Mouse (Mus musculus) liver, embryonic 16.5 days (tissue): ENCODE measurements around the gene Pds5b. TPM values are rescaled to one million over a fixed set of nuclear protein-coding genes. Genes with fewer than 3 reads are reported as not detected.
"Not testable (repeated sequence)": the region's sequence is repeated elsewhere in the genome, so short reads cannot be mapped to it uniquely, and the experiment has no call there.

Experiments
- ATAC-seq: fragments of 200-750 bp; cut with Nextera tagmentation; 2 replicates; pipeline ENCODE4 v1.8.0; 2017; ENCODE audit warnings: low read depth, mild to moderate bottlenecking, moderate number of reproducible peaks, moderate library complexity
- H3K27ac ChIP-seq: fragments of 300-500 bp; sonication (generic); 2 replicates; pipeline ENCODE4 v1.5.1; 2014; ENCODE audit warnings: mild to moderate bottlenecking, low read length
- H3K27me3 ChIP-seq: fragments of 300-500 bp; sonication (generic); 2 replicates; pipeline ENCODE4 v1.6.1; 2014; ENCODE audit warnings: low read depth, low read length, mixed read lengths; ENCODE audit not compliant: control insufficient read depth, insufficient read depth
- H3K36me3 ChIP-seq: fragments of 300-500 bp; sonication (generic); 2 replicates; pipeline ENCODE4 v1.6.1; 2014; ENCODE audit warnings: mild to moderate bottlenecking; ENCODE audit not compliant: control insufficient read depth, insufficient read depth
- H3K4me1 ChIP-seq: fragments of 300-500 bp; sonication (generic); 2 replicates; pipeline ENCODE4 v1.6.1; 2014; ENCODE audit warnings: low read depth, low read length, mixed read lengths; ENCODE audit not compliant: control insufficient read depth
- H3K4me2 ChIP-seq: fragments of 300-500 bp; sonication (generic); 2 replicates; pipeline ENCODE4 v1.6.1; 2014; ENCODE audit warnings: low read depth, low read length, mixed read lengths
- H3K4me3 ChIP-seq: fragments of 300-500 bp; sonication (generic); 2 replicates; pipeline ENCODE4 v1.5.1; 2014; ENCODE audit warnings: low read depth, mild to moderate bottlenecking, low read length
- H3K9ac ChIP-seq: fragments of 300-500 bp; sonication (generic); 2 replicates; pipeline ENCODE4 v1.6.1; 2014; ENCODE audit warnings: low read depth, low read length
- H3K9me3 ChIP-seq: fragments of 300-500 bp; sonication (generic); replicated peaks from 2 replicates; pipeline ENCODE4 v1.6.1; 2016; ENCODE audit warnings: low read length; ENCODE audit not compliant: control insufficient read depth
- WGBS: fragments of 180-500 bp; shearing (Covaris S2); extraction: QIAGEN DNeasy Blood & Tissue Kit; methylation state at CpG from one replicate; pipeline ENCODE4 v1.1.7; 2014; ENCODE audit not compliant: insufficient replicate concordance; 5-methylcytosine and 5-hydroxymethylcytosine counted together
- polyA plus RNA-seq: library from polyadenylated mRNA; unstranded; fragments of >200 nt; fragmentation: Nextera tagmentation; extraction: Ambion mirVana; gene quantifications from 2 replicates; pipeline ENCODE4 v1.2.1, GENCODE M21; 2015

Gene Pds5b
- polyA plus RNA-seq, 1 experiment from 2014 or later = 8.5 TPM

DNA sequence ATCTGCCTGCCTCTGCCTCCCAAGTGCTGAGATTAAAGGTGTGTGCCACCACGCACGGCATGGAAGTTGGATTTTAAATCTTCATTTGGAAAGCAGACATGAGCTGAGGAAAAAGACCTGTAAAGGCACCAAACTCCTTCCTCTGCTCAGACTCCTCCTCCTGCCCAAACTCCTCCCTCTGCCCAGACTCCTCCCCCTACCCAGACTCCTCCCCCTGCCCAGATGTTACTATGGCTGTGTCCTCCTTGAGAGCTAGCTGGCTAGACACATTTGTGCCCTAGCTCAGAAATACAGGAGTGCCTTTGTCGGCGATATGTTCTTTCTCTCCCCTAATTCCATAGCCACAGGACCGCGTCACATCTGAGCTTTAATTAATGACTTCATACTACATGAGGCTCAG, 172.4 kb downstream of the Pds5b start:
- H3K9me3 ChIP-seq = no peaks in the 10 kb centered on the region
- ATAC-seq = no peak
- no peak overlapping the region for H3K4me2 ChIP-seq
- no peak overlapping the region for H3K9ac ChIP-seq
- 81% methylated on average over 6 of the region's 6 CpGs for WGBS
- H3K4me1 ChIP-seq = no peaks in the 10 kb centered on the region
- no peaks in the 10 kb centered on the region for H3K27me3 ChIP-seq
- no peak overlapping the region for H3K27ac ChIP-seq
- H3K36me3 ChIP-seq = no peaks in the 10 kb centered on the region
- no peak overlapping the region for H3K4me3 ChIP-seq

DNA sequence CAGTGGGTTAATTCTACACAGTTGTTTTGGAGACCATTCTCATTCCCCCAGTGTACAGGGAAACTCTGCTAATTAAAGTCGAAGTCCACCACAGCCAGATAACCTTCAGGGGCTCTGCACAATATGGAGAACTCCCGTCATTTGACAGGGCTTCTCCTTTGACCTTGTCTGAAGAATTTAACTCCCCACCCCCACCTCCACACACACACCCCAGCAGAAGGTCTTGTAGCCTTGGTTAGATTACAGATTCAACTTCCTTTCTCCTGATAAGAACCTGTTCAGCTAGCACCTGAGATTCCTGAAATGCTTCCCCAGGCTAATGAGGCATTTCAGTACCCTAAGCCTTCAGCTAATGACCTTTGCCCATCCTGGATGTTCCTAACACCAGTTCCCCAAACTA, 177.3 kb downstream of the Pds5b start:
- Histone ChIP-seq H3K4me2 (no peak overlapping the region), H3K9me3 (no peaks in the 10 kb centered on the region), H3K27ac (no peak overlapping the region), H3K4me1 (no peaks in the 10 kb centered on the region), H3K9ac (no peak overlapping the region), H3K36me3 (no peaks in the 10 kb centered on the region), H3K27me3 (no peaks in the 10 kb centered on the region), H3K4me3 (no peak overlapping the region)
- 33% methylated on average over 2 of the region's 2 CpGs for WGBS
- no peak for ATAC-seq

DNA sequence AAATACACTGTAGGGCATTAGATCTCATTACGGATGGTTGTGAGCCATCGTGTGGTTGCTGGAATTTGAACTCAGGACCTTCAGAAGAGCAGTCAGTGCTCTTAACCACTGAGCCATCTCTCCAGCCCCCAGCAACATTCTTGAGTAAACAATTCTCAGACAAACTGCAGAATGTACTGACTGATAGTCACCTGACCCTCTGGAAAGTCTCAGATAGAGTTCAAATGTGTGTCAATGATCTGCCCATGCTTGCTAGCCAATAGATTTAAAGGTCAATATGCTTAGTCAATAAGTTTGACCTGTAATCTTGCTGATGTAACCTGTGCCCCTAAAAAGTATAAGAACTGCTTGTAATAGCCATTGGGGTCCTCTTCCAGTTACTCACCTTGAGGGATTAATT, 178.6 kb downstream of the Pds5b start:
- H3K4me2 ChIP-seq, H3K36me3 ChIP-seq, H3K4me1 ChIP-seq, H3K4me3 ChIP-seq, H3K27me3 ChIP-seq, H3K9me3 ChIP-seq, H3K27ac ChIP-seq, H3K9ac ChIP-seq: not testable (repeated sequence)
- peak; percentile 59 for ATAC-seq
- 72% methylated on average over 2 of the region's 2 CpGs for WGBS

DNA sequence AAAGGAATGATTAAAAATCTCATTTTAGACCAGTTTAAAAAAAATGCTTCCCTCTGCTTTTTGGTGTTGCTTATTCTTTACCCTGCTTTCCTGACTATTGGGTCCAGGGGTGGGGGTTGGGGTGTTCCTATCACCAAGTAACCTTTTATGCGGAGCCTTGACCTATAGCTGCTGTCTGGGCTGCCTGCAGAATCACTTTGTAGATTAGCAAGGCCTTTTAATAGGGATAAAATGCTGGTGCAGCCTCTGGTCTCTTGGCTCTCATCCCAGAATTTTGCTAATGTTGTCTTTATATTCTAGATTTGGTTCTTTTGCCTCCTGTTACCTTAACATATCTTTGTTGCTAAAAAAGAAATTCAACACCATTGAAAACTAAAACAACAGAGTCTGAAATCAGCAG, 181.0 kb downstream of the Pds5b start:
- WGBS = 35% methylated on average over 1 of the region's 1 CpGs
- ATAC-seq = peak; percentile 21; the same call in 1 of the 2 replicates
- Histone ChIP-seq H3K27ac (no peak overlapping the region), H3K4me1 (no peaks in the 10 kb centered on the region), H3K4me3 (no peak overlapping the region), H3K27me3 (no peaks in the 10 kb centered on the region), H3K9ac (no peak overlapping the region), H3K36me3 (no peaks in the 10 kb centered on the region), H3K9me3 (no peaks in the 10 kb centered on the region), H3K4me2 (no peak overlapping the region)

DNA sequence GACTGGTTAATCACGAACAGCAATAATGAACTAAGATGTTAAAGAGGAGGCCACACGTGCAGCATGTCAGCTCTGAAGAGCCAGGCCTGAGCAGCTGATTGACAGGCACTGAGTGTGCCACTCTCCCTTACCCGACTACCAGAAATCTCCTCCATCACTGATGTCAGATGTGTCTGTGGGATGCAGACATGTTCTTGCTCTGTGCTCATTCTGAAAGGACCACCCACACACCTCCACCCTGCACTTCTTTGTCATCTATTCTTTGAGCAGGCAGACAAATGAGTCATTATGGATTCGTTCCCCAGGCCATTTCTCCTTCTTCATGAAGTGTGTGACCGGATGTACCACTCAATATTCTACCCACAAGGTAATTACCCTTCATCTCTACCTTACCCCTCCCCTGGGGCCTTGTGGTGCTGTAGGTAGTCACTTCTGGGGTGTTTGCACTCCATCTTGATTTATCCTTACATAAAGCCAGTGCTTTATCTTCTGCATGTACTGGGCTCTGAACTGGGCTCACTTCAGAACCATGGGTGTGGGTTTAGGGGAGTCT, 186.2 kb downstream of the Pds5b start:
- Histone ChIP-seq H3K4me3 (no peak overlapping the region), H3K9ac (no peak overlapping the region), H3K27ac (no peak overlapping the region), H3K4me2 (no peak overlapping the region), H3K9me3 (no peaks in the 10 kb centered on the region), H3K27me3 (no peaks in the 10 kb centered on the region), H3K4me1 (no peaks in the 10 kb centered on the region), H3K36me3 (no peaks in the 10 kb centered on the region)
- no peak for ATAC-seq
- WGBS = 58% methylated on average over 5 of the region's 5 CpGs

Other genes with a start within 250 kb of the Pds5b start
- gene Zar1l, start 155.6 kb upstream of the Pds5b start, polyA plus RNA-seq = not detected in 2 replicates
- gene Brca2, start 151.1 kb upstream of the Pds5b start, polyA plus RNA-seq = 17.0 and 17.1 TPM in 2 replicates
- gene N4bp2l1, start 76.6 kb upstream of the Pds5b start, polyA plus RNA-seq = 17.4 and 17.7 TPM in 2 replicates
- gene N4bp2l2, start 7.6 kb upstream of the Pds5b start, polyA plus RNA-seq = 17.1 and 17.4 TPM in 2 replicates